Mouse (Mus musculus): Measurements from ENCODE around the gene BC004004.
"Not testable (repeated sequence)": the region's sequence is repeated elsewhere in the genome, so short reads cannot be mapped to it uniquely, and the experiment has no call there.

BC004004 gene

GRCm38 (mm10) chr17:29297321-29297720 is 28.7 kb downstream of the BC004004 start:
- ATAC-seq (ENCODE audit: insufficient number of reproducible peaks, low FRiP score, low TSS enrichment), result no peak

- ATAC-seq (ENCODE audit: insufficient number of reproducible peaks, low FRiP score, low TSS enrichment), result no peak
Measured at GRCm38 (mm10) chr17:29297813-29298212, 29.2 kb downstream of the BC004004 start.

GRCm38 (mm10) chr17:29299282-29299681 is 30.7 kb downstream of the BC004004 start:
- no peak for ATAC-seq (ENCODE audit: insufficient number of reproducible peaks, low FRiP score, low TSS enrichment)

GRCm38 (mm10) chr17:29300926-29301325 is 32.3 kb downstream of the BC004004 start:
- no peak for ATAC-seq (ENCODE audit: insufficient number of reproducible peaks, low FRiP score, low TSS enrichment)

- no peak for ATAC-seq (ENCODE audit: insufficient number of reproducible peaks, low FRiP score, low TSS enrichment)
Measured at GRCm38 (mm10) chr17:29301421-29301820, 32.8 kb downstream of the BC004004 start.

GRCm38 (mm10) chr17:29302149-29302548 is 33.6 kb downstream of the BC004004 start:
- ATAC-seq (ENCODE audit: insufficient number of reproducible peaks, low FRiP score, low TSS enrichment), result no peak

- no peak for ATAC-seq (ENCODE audit: insufficient number of reproducible peaks, low FRiP score, low TSS enrichment)
Measured at GRCm38 (mm10) chr17:29303087-29303486, 34.5 kb downstream of the BC004004 start.

GRCm38 (mm10) chr17:29303856-29304255 is 35.3 kb downstream of the BC004004 start:
- ATAC-seq (ENCODE audit: insufficient number of reproducible peaks, low FRiP score, low TSS enrichment), result no peak

- ATAC-seq (ENCODE audit: insufficient number of reproducible peaks, low FRiP score, low TSS enrichment), result no peak
Measured at GRCm38 (mm10) chr17:29304376-29305057, 35.9 kb downstream of the BC004004 start.

- no peak for ATAC-seq (ENCODE audit: insufficient number of reproducible peaks, low FRiP score, low TSS enrichment)
Measured at GRCm38 (mm10) chr17:29305058-29305806, 36.6 kb downstream of the BC004004 start.

- no peak for ATAC-seq (ENCODE audit: insufficient number of reproducible peaks, low FRiP score, low TSS enrichment)
Measured at GRCm38 (mm10) chr17:29305871-29306270, 37.3 kb downstream of the BC004004 start.

GRCm38 (mm10) chr17:29310056-29310623 is 41.6 kb downstream of the BC004004 start:
- no peak for ATAC-seq (ENCODE audit: insufficient number of reproducible peaks, low FRiP score, low TSS enrichment)

GRCm38 (mm10) chr17:29311602-29312001 is 43.0 kb downstream of the BC004004 start:
- ATAC-seq (ENCODE audit: insufficient number of reproducible peaks, low FRiP score, low TSS enrichment), result no peak

GRCm38 (mm10) chr17:29312082-29312481 is 43.5 kb downstream of the BC004004 start:
- ATAC-seq (ENCODE audit: insufficient number of reproducible peaks, low FRiP score, low TSS enrichment), result no peak

- no peak for ATAC-seq (ENCODE audit: insufficient number of reproducible peaks, low FRiP score, low TSS enrichment)
Measured at GRCm38 (mm10) chr17:29313300-29313699, 44.7 kb downstream of the BC004004 start.

GRCm38 (mm10) chr17:29315672-29316465 is 47.3 kb downstream of the BC004004 start:
- no peak for ATAC-seq (ENCODE audit: insufficient number of reproducible peaks, low FRiP score, low TSS enrichment)

- ATAC-seq (ENCODE audit: insufficient number of reproducible peaks, low FRiP score, low TSS enrichment), result no peak
Measured at GRCm38 (mm10) chr17:29316891-29317290, 48.3 kb downstream of the BC004004 start.

GRCm38 (mm10) chr17:29317380-29317779 is 48.8 kb downstream of the BC004004 start, which contains the start of gene Pi16:
Gene Pi16, plus strand, starts transcription at chr17:29317680.
- not testable (repeated sequence) for ATAC-seq (ENCODE audit: insufficient number of reproducible peaks, low FRiP score, low TSS enrichment)

GRCm38 (mm10) chr17:29318731-29319250 is 50.2 kb downstream of the BC004004 start:
- ATAC-seq (ENCODE audit: insufficient number of reproducible peaks, low FRiP score, low TSS enrichment), result no peak

GRCm38 (mm10) chr17:29319476-29319875 is 50.9 kb downstream of the BC004004 start:
- no peak for ATAC-seq (ENCODE audit: insufficient number of reproducible peaks, low FRiP score, low TSS enrichment)

All from cerebellum, adult (tissue).